Mouse (Mus musculus) kidney, adult 10 weeks (tissue): ENCODE measurements around the gene Ndufa9. TPM values are rescaled to one million over a fixed set of nuclear protein-coding genes. Genes with fewer than 3 reads are reported as not detected.

Source experiments
- polyA plus RNA-seq: library from polyadenylated mRNA; stranded (reverse); fragments of 350-450 nt; fragmentation: Illumina TruSeq; extraction: RNeasy Lipid Tissue Mini Kit (QIAGEN cat#74804); gene quantifications from one replicate; pipeline ENCODE4 v1.2.3, GENCODE M21; 2014; ENCODE audit warnings: low read depth, low replicate concordance

The Ndufa9 gene
- polyA plus RNA-seq: 237 TPM

DNA sequence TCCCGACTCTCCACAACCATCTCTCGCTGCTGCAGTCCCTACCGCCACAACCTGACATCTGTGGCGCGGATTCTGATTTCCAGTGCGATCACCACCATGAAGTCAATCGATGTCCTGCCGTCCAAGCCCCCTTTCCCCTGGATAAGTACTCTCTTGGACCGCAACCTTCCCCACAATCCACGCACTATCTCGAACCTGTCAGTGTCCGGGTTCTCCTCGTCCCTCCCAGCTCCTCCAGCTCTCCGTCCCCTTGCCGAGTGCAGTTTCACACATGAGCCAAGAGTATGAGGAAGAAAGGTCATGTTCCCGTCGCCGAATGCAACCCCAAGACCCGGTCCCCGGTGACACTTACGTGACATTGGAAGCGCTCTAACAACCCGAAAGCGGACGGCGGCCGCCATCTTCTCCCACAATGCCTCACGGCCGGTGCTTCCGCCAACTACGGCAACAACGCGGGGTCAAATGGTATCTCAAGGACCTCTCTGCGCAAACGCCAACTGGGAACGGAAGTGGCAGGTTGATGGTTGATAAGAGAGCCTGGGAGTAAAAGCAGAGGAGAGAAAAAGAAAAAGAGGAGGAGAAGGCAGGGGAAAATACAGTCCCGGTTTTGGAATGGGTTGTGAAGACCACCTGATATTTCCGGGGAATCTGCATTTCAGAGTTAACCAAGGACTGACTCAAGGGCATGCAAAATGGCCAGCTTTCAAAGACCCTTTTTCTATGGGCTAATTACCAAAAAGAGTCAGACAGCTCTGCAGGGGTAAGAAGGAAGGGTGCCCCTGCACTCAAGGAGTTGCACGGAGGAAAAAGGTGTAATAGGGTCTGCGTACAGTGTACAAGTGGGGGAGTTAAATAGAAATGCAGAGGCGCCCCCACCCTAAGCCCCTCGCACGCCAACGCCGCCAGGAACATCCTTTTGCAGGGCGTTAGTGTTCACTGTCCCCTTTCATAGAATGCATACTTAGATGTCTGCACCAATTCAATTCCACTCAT lies at the start of gene Ndufa9:
Gene Ndufa9 (minus strand): TSS at position 425 of the 993 bp plus-strand sequence.

GRCm38 (mm10) chr6:126852881-126853280 lies 3.9 kb upstream of the Ndufa9 start, which contains the start of gene Akap3:
Akap3 (plus strand) TSS chr6:126853098.

Other genes starting within 250 kb of the Ndufa9 start
- 0.32 TPM for gene Kcna1, start 202.8 kb downstream of the Ndufa9 start, polyA plus RNA-seq
- gene Kcna6, start 108.5 kb downstream of the Ndufa9 start, polyA plus RNA-seq: 0.28 TPM
- gene Akap3, start 4.0 kb upstream of the Ndufa9 start, polyA plus RNA-seq: not detected
- gene Dyrk4, start 72.7 kb upstream of the Ndufa9 start, polyA plus RNA-seq: not detected
- gene Rad51ap1, start 90.5 kb upstream of the Ndufa9 start, polyA plus RNA-seq: 0.73 TPM
- gene D6Wsu163e, start 90.8 kb upstream of the Ndufa9 start, polyA plus RNA-seq: 29.3 TPM
- gene Fgf6, start 166.4 kb upstream of the Ndufa9 start, polyA plus RNA-seq: not detected
- gene Fgf23, start 223.8 kb upstream of the Ndufa9 start, polyA plus RNA-seq: not detected